Mouse (Mus musculus) cerebellum, postnatal 14 days (tissue): ENCODE results near the gene Psme1.

ENCODE experiments used
- DNase-seq, 2 experiments: peaks; one replicate each; pipeline ENCODE4 v3.0.0; 2021; ENCODE audit warnings: mixed read lengths in 2 of 2

Psme1 gene

DNA sequence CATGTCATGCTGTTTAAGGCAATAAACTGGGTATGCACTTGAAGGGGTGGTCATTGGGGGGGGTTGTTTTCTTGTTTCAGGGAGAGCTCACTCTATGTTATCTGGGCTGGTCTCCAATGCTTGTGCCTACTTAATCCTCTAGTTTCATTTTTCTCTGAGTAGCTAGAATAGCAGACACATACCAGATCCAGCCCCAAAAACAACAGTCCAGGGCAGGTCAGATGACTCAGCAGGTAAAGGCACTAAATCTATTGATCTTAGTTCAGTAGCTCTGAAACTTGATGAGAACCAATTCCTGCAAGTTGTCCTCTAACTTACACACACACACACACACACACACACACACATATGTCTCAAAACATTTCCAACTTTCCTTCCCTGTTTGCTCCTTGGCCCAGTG is 6.2 kb upstream of the Psme1 start:
- DNase-seq: no peak

DNA sequence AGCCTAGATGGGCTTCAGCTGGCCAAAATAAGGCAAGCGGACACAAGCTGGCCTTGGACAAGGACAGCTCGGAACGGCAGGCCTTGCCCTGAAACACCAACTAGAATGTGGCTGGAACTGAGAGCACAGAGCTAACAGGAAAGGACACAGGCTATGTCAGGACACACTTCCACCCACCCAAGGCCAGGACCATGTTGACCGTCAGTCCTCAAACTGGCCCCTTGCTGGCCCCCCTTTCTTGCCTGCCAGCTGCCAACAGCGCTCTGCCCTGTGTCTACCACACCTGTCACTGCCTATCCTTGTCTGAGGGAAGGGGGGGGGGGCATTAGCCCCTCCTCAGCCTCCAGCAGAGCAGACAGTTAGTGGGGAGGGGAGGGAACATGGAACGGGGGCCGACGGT is 2.6 kb upstream of the Psme1 start, which contains the start of gene Fitm1:
Gene Fitm1, plus strand, starts transcription at position 316 of the 400 bp plus-strand sequence.
- no peak for DNase-seq

GRCm38 (mm10) chr14:55575711-55576110 is 2.2 kb upstream of the Psme1 start:
- no peak for DNase-seq

GRCm38 (mm10) chr14:55576376-55576775 is 1.5 kb upstream of the Psme1 start:
- DNase-seq: peak; percentile 40 to 66

- DNase-seq: peak; percentile 66 to 75
Observed at GRCm38 (mm10) chr14:55578668-55579269, 846 bp downstream of the Psme1 start.

DNA sequence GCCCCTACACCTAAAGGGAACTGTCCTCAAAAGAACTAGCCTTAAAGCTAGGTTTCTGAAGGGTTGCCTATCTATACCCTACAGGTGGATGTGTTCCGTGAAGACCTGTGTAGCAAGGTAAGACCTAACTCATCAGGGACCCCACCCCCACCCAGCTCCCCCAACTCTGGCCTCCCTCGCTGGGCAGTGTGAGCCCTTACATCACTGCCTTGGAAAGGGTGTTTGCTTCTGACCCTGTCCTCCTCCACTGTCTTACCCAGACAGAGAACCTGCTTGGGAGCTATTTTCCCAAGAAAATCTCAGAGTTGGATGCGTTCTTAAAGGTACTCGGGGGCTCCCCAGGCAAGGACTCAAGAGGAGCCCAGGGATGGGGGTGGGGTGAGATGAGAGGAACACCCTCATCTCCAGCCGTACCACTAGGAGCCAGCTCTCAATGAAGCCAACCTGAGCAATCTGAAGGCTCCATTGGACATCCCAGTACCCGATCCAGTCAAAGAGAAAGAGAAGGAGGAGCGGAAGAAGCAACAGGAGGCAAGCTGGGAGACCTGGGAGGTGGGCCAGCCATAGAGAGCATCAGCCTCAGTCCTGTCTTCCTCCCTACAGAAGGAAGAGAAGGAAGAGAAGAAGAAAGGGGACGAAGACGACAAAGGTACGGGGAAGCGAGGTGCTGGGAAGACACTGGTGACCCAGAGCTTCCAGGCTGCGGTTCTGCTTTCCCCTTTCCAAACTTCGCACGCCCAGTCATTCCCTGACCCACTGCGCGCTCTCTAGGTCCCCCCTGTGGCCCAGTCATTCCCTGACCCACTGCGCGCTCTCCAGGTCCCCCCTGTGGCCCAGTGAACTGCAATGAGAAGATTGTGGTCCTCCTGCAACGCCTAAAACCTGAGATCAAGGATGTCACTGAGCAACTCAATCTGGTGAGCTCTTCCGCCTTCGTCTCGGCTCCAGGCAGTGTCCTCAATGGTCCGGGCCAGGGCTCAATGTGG is 1.9 kb downstream of the Psme1 start:
- DNase-seq: no peak

- DNase-seq: no peak
Observed at GRCm38 (mm10) chr14:55580731-55581130, 2.8 kb downstream of the Psme1 start.

DNA sequence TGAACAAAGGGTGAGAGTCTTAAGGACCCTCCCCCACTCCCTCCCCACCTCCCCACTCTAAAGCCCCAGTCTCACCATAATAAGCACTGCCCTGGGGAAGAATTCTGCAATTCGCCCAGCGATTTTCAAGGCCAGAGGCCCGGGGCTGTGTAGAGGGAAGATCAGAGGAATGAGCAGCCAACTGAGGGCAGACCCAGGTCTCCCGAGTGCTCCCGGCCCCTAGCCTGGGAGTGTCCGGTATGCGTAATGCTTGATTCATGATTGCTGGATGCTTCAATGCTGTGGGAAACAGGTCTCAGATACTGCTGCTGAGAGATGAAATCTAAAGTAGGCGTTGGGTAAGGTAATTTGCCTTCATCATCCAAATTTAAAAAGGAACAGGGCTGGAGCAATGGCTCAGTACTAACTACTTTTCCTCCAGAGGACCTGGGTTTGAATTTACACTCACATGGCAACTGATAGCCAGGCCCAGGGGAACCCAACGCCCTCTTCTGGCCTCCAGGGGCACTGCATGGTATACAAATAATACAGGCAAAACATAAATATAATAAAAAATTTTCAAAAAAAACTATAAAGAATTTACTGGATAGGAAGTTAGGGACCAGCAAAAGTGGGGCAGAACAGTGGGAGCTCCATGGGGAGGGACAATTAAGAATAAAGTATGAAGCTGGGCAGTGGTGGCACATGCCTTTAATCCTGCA is 4.2 kb downstream of the Psme1 start:
- no peak for DNase-seq

- DNase-seq: no peak
Observed at GRCm38 (mm10) chr14:55584303-55584701, 6.4 kb downstream of the Psme1 start.

GRCm38 (mm10) chr14:55584702-55585565 is 7.0 kb downstream of the Psme1 start, which contains the start of gene Emc9:
TSS of gene Emc9 (minus strand) at chr14:55585302.
- DNase-seq: peak; percentile 79 to 81

DNA sequence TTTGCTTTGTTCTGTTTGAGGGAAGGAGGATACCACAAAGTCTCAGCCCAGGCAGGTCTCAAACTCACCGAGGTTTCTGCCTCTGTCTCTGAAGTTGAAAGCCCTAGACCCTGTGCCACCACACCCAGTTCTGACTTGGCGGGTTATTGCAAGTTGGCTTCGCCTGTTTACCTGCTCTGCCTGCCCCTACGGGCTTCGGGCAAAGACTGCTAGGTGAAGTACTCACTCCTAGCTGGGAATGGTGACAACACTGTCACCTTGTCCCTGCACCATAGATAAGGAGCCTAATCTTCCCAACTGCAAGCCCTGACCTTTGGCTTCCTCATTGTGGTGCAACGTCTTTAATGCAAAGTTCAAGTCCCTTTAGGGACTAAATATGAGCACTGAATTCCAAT is 7.6 kb downstream of the Psme1 start:
- DNase-seq: no peak

- no peak for DNase-seq
Observed at GRCm38 (mm10) chr14:55586149-55586548, 8.2 kb downstream of the Psme1 start.

DNA sequence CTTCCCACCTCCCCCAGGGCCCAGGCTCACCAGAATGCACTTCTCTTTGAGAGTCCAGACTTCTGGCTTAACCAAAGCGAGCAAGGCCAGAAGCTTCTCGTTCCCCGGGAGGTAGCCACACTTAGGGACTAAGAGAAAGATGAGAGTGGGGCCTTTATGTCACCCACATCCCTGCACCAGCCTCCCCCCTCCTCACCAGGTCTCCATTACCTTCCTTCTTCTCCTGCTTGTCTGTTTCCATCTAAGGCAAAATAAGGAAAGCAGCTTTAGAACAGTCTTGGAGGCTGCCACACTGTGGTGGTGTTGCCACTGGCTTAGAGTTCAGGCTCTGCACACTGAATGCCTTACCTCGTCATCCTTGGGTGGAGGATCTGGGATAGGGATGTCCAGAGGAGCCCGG is 11.3 kb downstream of the Psme1 start:
- no peak for DNase-seq

DNA sequence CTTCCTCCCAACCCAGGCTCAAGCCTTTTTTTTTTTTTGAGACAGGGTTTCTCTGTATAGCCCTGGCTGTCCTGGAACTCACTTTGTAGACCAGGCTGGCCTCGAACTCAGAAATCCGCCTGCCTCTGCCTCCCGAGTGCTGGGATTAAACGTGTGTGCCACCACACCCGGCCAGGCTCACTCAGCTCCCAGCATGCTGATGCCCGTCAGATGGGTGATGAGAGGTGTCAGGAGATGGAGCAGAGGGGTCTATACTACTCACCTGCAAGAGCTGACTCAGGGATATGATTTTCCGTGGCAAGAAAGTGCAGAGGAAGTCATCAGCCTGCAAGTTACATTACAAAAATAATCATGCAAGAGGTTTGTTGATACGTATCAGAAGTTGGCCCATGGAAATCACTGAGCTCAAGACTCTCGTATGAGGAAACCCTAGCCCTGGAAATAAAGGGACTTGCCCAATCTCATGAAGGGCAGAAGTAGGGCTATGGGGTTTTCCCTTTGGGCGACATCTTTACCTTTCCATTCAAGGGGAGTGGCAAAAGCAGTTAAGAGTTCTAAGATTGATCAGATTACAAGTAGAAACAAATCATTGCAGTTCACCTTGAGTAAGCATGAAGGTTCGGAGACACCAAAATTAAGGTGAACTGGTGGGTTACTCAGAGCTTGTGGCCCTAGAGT is 12.0 kb downstream of the Psme1 start:
- no peak for DNase-seq

- peak; percentile 86 to 89 for DNase-seq
Observed at GRCm38 (mm10) chr14:55590748-55591330, 12.9 kb downstream of the Psme1 start, which contains the start of gene Psme2. TSS of gene Psme2 (minus strand) at chr14:55591113.

DNA sequence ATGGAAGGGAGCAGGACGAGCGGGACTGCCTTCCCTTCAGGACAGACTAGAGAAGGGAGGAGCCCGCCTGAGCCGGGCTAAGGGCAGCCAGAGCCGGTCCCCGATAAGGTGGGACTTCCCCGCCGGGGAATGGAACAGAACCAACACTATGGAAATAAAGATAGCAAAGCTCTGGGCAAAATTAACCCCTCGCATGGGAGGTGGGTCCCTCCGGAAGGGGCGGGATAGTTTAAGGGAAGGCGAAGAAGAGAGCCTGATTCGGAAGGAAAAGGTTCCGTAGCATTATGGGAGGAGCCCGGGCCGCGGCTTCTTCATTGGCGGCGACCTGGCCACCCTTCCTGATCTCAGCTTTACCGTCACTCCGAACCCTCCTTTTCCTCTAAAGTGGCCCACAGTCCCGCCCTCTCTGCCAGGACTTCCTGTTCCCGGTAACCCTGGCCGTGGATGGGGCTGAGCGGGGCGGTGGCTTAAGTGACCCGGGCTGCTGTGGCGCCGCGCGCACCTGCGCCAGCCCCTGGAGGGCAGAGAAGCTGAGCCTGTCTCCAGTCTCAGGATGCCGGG is 13.5 kb downstream of the Psme1 start, which contains the start of gene Rnf31:
Gene Rnf31, plus strand, starts transcription at position 378 of the 561 bp plus-strand sequence.
- peak; percentile 93 for DNase-seq

DNA sequence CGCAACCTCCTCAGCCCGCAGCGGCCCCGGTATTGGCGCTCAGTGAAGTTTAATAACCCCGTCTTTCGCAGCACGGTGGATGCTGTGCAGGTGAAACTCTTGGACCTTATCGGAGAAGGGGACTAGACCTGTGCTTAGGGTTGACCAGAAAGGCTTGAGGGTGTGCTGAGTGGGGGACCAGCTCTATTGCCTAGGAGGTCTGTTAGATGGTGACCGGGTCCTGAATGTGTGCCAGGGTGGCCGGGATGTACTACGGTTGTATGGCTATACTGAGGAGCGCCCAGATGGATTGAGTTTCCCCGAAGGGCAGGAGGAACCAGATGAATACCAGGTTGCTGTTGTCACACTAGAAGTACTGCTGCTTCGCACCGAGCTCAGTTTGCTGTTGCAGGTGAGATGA is 14.3 kb downstream of the Psme1 start:
- peak; percentile 38 to 67 for DNase-seq

DNA sequence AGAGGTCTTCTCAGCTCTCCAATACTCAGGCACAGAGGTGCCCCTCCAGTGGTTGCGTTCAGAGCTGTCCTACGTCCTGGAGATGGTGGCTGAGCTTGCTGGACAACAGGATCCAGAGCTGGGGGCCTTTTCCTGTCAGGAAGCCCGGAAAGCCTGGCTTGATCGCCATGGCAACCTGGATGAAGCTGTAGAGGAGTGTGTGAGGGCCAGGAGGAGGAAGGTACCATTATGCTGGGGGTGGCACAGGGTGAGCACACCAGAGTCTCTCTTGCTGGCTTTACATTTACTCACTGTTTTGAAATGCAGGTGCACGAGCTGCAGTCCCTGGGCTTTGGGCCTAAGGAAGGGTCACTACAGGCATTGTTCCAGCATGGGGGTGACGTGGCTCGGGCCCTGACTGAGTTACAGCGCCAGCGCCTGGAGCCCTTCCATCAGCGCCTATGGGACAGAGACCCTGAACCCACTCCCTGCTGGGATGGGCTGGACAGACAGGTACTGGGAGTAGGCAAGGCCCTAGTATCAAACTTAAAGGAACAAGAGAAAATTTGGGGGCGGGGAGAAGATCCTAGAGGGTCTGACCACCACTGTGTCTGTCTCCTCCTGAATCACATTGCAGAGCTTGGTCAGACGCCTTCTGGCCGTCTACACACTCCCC is 18.2 kb downstream of the Psme1 start:
- peak; percentile 52 to 68 for DNase-seq

DNA sequence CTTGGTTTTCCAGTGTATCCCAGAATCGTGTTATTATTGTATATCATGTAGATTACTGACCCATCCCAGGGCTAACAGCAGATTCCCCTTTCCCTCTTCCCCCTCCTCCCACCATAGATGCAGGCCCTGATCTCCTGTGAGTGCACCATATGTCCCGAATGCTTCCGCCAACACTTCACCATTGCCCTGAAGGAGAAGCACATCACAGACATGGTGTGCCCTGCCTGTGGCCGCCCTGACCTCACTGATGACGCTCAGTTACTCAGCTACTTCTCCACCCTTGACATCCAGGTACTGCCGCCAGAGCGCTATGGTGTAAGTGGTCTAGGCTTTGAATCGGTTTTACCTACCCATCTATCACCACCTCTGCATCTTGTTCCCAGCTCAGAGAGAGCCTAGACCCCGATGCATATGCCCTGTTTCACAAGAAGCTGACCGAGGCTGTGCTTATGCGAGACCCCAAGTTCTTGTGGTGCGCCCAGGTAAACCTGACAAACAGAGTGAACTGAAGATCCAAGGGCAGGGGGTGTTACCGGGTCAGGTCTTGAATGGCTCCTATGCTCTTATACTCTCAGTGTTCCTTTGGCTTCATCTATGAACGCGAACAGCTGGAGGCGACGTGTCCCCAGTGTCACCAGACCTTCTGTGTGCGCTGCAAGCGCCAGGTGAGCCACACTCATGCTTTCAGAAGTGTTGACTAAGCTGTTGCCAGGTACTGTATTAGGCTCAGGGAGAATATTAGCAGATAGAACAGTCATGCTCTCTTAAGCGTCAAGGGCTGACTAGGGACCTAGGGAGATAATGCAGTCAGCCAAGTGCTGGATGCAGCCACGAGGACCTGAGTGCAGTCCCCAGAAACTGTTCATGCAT is 20.8 kb downstream of the Psme1 start:
- no peak for DNase-seq
